Mouse (Mus musculus) kidney, embryonic 16.5 days (tissue): Measurements from ENCODE around the gene 1700020A23Rik. TPM values are rescaled to one million over a fixed set of nuclear protein-coding genes. Genes with fewer than 3 reads are reported as not detected.

Experiments used
- ATAC-seq: fragments of 200-750 bp; cut with Nextera tagmentation; 2 replicates; pipeline ENCODE4 v1.8.0; 2017; ENCODE audit warnings: moderate TSS enrichment; ENCODE audit not compliant: low FRiP score, low TSS enrichment
- H3K27ac ChIP-seq: fragments of 300-500 bp; sonication (generic); 2 replicates; pipeline ENCODE4 v1.5.1; 2014; ENCODE audit warnings: low read length
- H3K27me3 ChIP-seq: fragments of 300-500 bp; sonication (generic); 2 replicates; pipeline ENCODE4 v1.6.1; 2014; ENCODE audit warnings: low read length, control low read depth, mixed read lengths; ENCODE audit not compliant: insufficient read depth
- H3K36me3 ChIP-seq: fragments of 300-500 bp; sonication (generic); 2 replicates; pipeline ENCODE4 v1.6.1; 2014; ENCODE audit warnings: low read length, control low read depth, mixed read lengths; ENCODE audit not compliant: insufficient read depth
- H3K4me1 ChIP-seq: fragments of 300-500 bp; sonication (generic); 2 replicates; pipeline ENCODE4 v1.6.1; 2014; ENCODE audit warnings: low read length, control low read depth, mixed read lengths; ENCODE audit not compliant: insufficient read depth
- H3K4me2 ChIP-seq: fragments of 300-500 bp; sonication (generic); replicated peaks from 2 replicates; pipeline ENCODE4 v1.6.1; 2014; ENCODE audit warnings: low read depth, low read length
- H3K4me3 ChIP-seq: fragments of 300-500 bp; sonication (generic); 2 replicates; pipeline ENCODE4 v1.5.1; 2014; ENCODE audit warnings: mild to moderate bottlenecking, low read length
- H3K9ac ChIP-seq: fragments of 300-500 bp; sonication (generic); replicated peaks from 2 replicates; pipeline ENCODE4 v1.6.1; 2014; ENCODE audit warnings: low read length
- H3K9me3 ChIP-seq: fragments of 300-500 bp; sonication (generic); 2 replicates; pipeline ENCODE4 v1.6.1; 2016; ENCODE audit warnings: low read length, control low read depth
- WGBS: fragments of 180-500 bp; shearing (Covaris S2); extraction: QIAGEN DNeasy Blood & Tissue Kit; methylation state at CpG from one replicate; pipeline ENCODE4 v1.1.7; 2014; 5-methylcytosine and 5-hydroxymethylcytosine counted together
- polyA plus RNA-seq: library from polyadenylated mRNA; unstranded; fragments of >200 nt; fragmentation: Nextera tagmentation; extraction: Ambion mirVana; gene quantifications from 2 replicates; pipeline ENCODE4 v1.2.1, GENCODE M21; 2015

The 1700020A23Rik gene
- polyA plus RNA-seq, 1 experiment from 2014 or later = not detected

DNA sequence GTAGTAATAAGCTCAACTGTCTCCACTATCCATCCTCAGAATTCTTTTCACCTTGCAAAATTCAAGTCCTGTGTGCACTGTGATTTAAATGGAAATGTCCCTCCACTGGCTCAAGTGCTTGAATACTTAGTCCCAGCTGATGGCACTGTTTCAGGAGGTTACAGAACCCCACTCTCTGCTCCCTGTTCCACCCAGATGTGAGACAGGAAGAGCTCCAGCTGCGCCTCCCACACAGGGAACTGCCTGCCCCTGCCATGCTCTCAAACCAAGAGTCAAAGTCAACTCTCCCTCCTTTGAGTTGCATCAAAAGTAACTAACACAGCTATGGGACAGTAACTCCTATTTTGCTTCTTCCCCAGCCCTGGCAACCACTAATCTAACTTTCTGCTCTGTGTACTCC is 18.8 kb upstream of the 1700020A23Rik start:
- Histone ChIP-seq H3K36me3 (peaks cover 6% of the 10 kb centered on the region; the same call in 1 of the 2 replicates), H3K4me1 (no peaks in the 10 kb centered on the region), H3K27ac (no peak overlapping the region), H3K27me3 (0 out of 2 replicates have a peak, but pooled peaks cover 4% of the 10 kb centered on the region), H3K4me3 (no peak overlapping the region), H3K4me2 (no peak overlapping the region), H3K9ac (no peak overlapping the region), H3K9me3 (no peaks in the 10 kb centered on the region)
- 52% methylated on average over 1 of the region's 1 CpGs for WGBS
- ATAC-seq = no peak

DNA sequence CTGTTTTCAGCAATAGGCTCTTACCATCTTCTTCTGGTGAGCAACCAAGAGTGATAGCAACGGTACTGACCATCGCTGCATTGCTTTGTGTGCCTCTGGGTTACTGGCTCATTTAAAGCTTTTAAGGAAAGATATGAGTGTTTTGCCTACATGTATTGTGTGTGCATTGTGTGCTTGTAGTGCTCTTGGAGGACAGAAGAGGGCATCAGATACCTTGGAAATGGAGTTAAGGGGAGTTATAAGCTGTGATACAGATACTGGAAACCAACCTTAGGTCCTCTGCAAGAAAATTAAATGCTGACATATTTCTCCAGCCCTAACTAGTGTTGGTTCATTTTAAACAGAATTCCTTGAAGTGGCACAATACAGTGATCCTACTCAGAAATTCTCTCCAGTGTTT is 16.3 kb upstream of the 1700020A23Rik start:
- Histone ChIP-seq H3K4me2 (no peak overlapping the region), H3K4me1 (no peaks in the 10 kb centered on the region), H3K4me3 (no peak overlapping the region), H3K9me3 (no peaks in the 10 kb centered on the region), H3K27me3 (no peaks in the 10 kb centered on the region), H3K36me3 (peaks cover 11% of the 10 kb centered on the region), H3K27ac (no peak overlapping the region), H3K9ac (no peak overlapping the region)
- ATAC-seq = no peak
- 92% methylated on average over 2 of the region's 2 CpGs for WGBS

- H3K9ac ChIP-seq = 0 out of 2 replicates have a peak overlapping the region, but pooled peaks have one; percentile 8
- 0 out of 2 replicates have a peak, but pooled peaks cover under 1% of the 10 kb centered on the region for H3K4me1 ChIP-seq
- H3K36me3 ChIP-seq = peaks cover 25% of the 10 kb centered on the region
- H3K27me3 ChIP-seq = no peaks in the 10 kb centered on the region
- H3K9me3 ChIP-seq = no peaks in the 10 kb centered on the region
- WGBS = 59% methylated on average over 11 of the region's 11 CpGs
- H3K4me2 ChIP-seq = no peak overlapping the region
- no peak overlapping the region for H3K4me3 ChIP-seq
- peak overlapping the region; percentile 45 for H3K27ac ChIP-seq
- 0 out of 2 replicates have a peak, but pooled peaks have one; percentile 43 for ATAC-seq
Measured at GRCm38 (mm10) chr2:130390993-130391625, 13.9 kb upstream of the 1700020A23Rik start.

GRCm38 (mm10) chr2:130392836-130393235 is 12.2 kb upstream of the 1700020A23Rik start:
- no peak overlapping the region for H3K27ac ChIP-seq
- no peak overlapping the region for H3K4me3 ChIP-seq
- H3K9ac ChIP-seq = no peak overlapping the region
- 54% methylated on average over 3 of the region's 3 CpGs for WGBS
- no peak overlapping the region for H3K4me2 ChIP-seq
- no peaks in the 10 kb centered on the region for H3K27me3 ChIP-seq
- no peak for ATAC-seq
- no peaks in the 10 kb centered on the region for H3K9me3 ChIP-seq
- H3K36me3 ChIP-seq = peaks cover 25% of the 10 kb centered on the region
- peaks cover 13% of the 10 kb centered on the region for H3K4me1 ChIP-seq

DNA sequence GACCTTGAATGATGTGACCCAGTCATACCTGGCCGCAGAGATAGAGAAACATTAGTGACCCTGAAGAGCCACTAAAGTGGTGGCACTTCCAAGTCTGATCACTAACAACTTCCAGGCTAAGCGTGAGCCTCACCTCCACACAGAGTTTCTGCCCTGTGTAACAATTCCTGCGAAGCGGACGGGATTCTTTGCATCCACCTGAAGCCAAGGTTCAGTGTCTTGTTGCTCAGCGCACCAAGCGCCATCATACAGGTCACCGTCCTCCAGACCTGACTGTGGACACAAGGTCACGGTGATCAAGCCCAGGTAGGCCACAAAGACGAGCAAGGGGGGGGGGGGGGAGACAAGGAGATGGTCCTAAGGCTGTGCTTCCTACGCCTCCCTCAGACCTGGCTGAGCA is 9.4 kb upstream of the 1700020A23Rik start:
- Histone ChIP-seq H3K4me1 (peaks cover 18% of the 10 kb centered on the region), H3K9ac (no peak overlapping the region), H3K27me3 (no peaks in the 10 kb centered on the region), H3K4me2 (no peak overlapping the region), H3K27ac (no peak overlapping the region), H3K4me3 (no peak overlapping the region), H3K9me3 (no peaks in the 10 kb centered on the region), H3K36me3 (peaks cover 22% of the 10 kb centered on the region)
- no peak for ATAC-seq
- WGBS = 87% methylated on average over 11 of the region's 11 CpGs

- H3K27ac ChIP-seq = peak within 1 kb of the TSS; percentile 79
- no peaks in the 10 kb centered on the region for H3K27me3 ChIP-seq
- 1% methylated on average over 40 of the region's 53 CpGs for WGBS
- H3K9ac ChIP-seq = peak within 1 kb of the TSS; percentile 80
- ATAC-seq = peak; percentile 88
- H3K36me3 ChIP-seq = peaks cover 19% of the 10 kb centered on the region
- peak within 1 kb of the TSS; percentile 69 for H3K4me3 ChIP-seq
- peaks cover 18% of the 10 kb centered on the region for H3K4me1 ChIP-seq
- H3K9me3 ChIP-seq = no peaks in the 10 kb centered on the region
- peak within 1 kb of the TSS; percentile 91 for H3K4me2 ChIP-seq
Measured at GRCm38 (mm10) chr2:130397186-130397985, 7.7 kb upstream of the 1700020A23Rik start, which contains the start of gene Cpxm1. Gene Cpxm1, minus strand, starts transcription at chr2:130397574.

GRCm38 (mm10) chr2:130398091-130398490 is 7.0 kb upstream of the 1700020A23Rik start:
- Histone ChIP-seq H3K36me3 (peaks cover 19% of the 10 kb centered on the region), H3K9ac (peak overlapping the region; percentile 80; the same call in 1 of the 2 replicates), H3K27ac (0 out of 2 replicates have a peak overlapping the region, but pooled peaks have one; percentile 79), H3K27me3 (no peaks in the 10 kb centered on the region), H3K9me3 (no peaks in the 10 kb centered on the region), H3K4me1 (peaks cover 18% of the 10 kb centered on the region), H3K4me2 (peak overlapping the region; percentile 91), H3K4me3 (peak overlapping the region; percentile 69)
- 13% methylated on average over 14 of the region's 14 CpGs for WGBS
- ATAC-seq = no peak

DNA sequence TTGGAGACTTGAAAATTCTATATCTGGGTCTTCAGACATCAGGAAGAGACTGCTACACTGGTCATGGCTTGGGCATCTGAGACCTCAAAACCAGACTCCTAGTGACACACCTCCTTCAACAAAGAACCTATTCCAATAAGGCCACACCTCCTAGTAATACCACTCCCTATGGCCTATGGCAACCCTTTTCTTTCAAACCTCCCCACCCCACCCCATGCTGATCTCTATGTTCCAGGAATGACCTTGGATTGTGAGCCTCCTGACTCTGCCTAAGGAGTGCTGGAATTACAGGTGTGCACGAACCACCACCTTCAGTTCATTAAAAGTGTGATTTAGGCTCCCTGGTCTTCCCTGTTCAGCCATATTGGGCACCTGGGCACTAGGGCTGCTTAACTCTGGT is 5.0 kb upstream of the 1700020A23Rik start:
- H3K9ac ChIP-seq = no peak overlapping the region
- ATAC-seq = no peak
- no peaks in the 10 kb centered on the region for H3K9me3 ChIP-seq
- no peak overlapping the region for H3K4me2 ChIP-seq
- peaks cover 7% of the 10 kb centered on the region; the same call in 1 of the 2 replicates for H3K36me3 ChIP-seq
- no peak overlapping the region for H3K27ac ChIP-seq
- H3K4me3 ChIP-seq = no peak overlapping the region
- no peaks in the 10 kb centered on the region for H3K27me3 ChIP-seq
- peaks cover 18% of the 10 kb centered on the region for H3K4me1 ChIP-seq
- WGBS = 88% methylated on average over 1 of the region's 1 CpGs

DNA sequence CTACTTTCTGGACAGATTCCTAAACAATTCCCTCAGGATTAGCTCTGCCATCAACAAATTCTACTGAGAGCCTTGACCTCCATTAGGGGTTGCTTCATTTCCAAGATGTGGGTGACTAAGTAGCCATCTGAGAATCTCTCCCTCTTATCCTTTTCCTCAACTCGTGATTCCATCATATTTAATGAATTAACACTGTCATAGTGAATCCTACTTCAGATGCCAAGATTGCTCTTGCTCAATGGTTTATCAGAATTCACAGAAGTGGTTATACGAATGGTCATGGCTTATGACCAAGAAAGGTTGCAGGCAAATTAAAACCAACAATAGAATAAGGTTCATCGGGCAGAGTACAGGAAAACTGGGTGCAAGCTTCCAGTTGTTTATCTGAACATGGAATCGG is 3.2 kb upstream of the 1700020A23Rik start:
- Histone ChIP-seq H3K9ac (no peak overlapping the region), H3K4me1 (peaks cover 10% of the 10 kb centered on the region), H3K27ac (no peak overlapping the region), H3K4me3 (no peak overlapping the region), H3K9me3 (no peaks in the 10 kb centered on the region), H3K27me3 (no peaks in the 10 kb centered on the region), H3K36me3 (no peaks in the 10 kb centered on the region), H3K4me2 (no peak overlapping the region)
- 81% methylated on average over 4 of the region's 4 CpGs for WGBS
- no peak for ATAC-seq
